Mouse (Mus musculus): Measurements from ENCODE around the gene Pacsin1. TPM values are rescaled to one million over a fixed set of nuclear protein-coding genes. Genes with fewer than 3 reads are reported as not detected.

Pacsin1 gene
- polyA plus RNA-seq, 2 experiments: 2.4 to 4.5 TPM

GRCm38 (mm10) chr17:27653253-27653959, 1.9 kb upstream of the Pacsin1 start:
- no peak overlapping the region for H3K27ac ChIP-seq (replicated peaks; ENCODE audit: low read depth, low read length)
- H3K4me1 ChIP-seq (ENCODE audit: control insufficient read depth, insufficient read depth, low read length): peaks cover 13% of the 10 kb centered on the region
- DNase-seq (ENCODE audit: low spot score): no peak
- H3K4me3 ChIP-seq (replicated peaks; ENCODE audit: low read length): no peak overlapping the region
- no peak for TF ChIP-seq POLR2A (IDR thresholded peaks at IDR 0.05; ENCODE audit: borderline replicate concordance, extremely low read depth, insufficient read depth, insufficient read length)
- peaks cover 18% of the 10 kb centered on the region; the same call in 1 of the 2 replicates for H3K27me3 ChIP-seq (ENCODE audit: control insufficient read depth, insufficient read depth, low read length)
- no peak overlapping the region for H3K9ac ChIP-seq (ENCODE audit: low read depth, low read length, severe bottlenecking)
- H3K4me2 ChIP-seq (replicated peaks; ENCODE audit: low read depth, low read length, severe bottlenecking): no peak overlapping the region
- 55% methylated on average over 10 of the region's 10 CpGs for WGBS
- H3K36me3 ChIP-seq (ENCODE audit: control insufficient read depth, insufficient read depth, low read length): no peaks in the 10 kb centered on the region
- no peak for ATAC-seq (ENCODE audit: low FRiP score, low read depth)
- no peaks in the 10 kb centered on the region for H3K9me3 ChIP-seq (ENCODE audit: control insufficient read depth, low read length)

- Histone ChIP-seq H3K4me1 (ENCODE audit: control insufficient read depth, insufficient read depth, low read length) (peaks cover 13% of the 10 kb centered on the region), H3K27me3 (ENCODE audit: control insufficient read depth, insufficient read depth, low read length) (peaks cover 18% of the 10 kb centered on the region; the same call in 1 of the 2 replicates), H3K4me2 (replicated peaks; ENCODE audit: low read depth, low read length, severe bottlenecking) (peak overlapping the region; percentile 73), H3K9ac (ENCODE audit: low read depth, low read length, severe bottlenecking) (peak overlapping the region; percentile 43), H3K4me3 (replicated peaks; ENCODE audit: low read length) (peak overlapping the region; percentile 39), H3K36me3 (ENCODE audit: control insufficient read depth, insufficient read depth, low read length) (no peaks in the 10 kb centered on the region), H3K9me3 (ENCODE audit: control insufficient read depth, low read length) (no peaks in the 10 kb centered on the region), H3K27ac (replicated peaks; ENCODE audit: low read depth, low read length) (no peak overlapping the region)
- DNase-seq (ENCODE audit: low spot score): no peak
- peak; percentile 31; the same call in 1 of the 2 replicates for ATAC-seq (ENCODE audit: low FRiP score, low read depth)
- TF ChIP-seq POLR2A (IDR thresholded peaks at IDR 0.05; ENCODE audit: borderline replicate concordance, extremely low read depth, insufficient read depth, insufficient read length): no peak
- 2% methylated on average over 14 of the region's 14 CpGs for WGBS
These were observed 696 bp downstream of the Pacsin1 start for GRCm38 (mm10) chr17:27656011-27656399.

GRCm38 (mm10) chr17:27656414-27656813, 1.1 kb downstream of the Pacsin1 start:
- peak overlapping the region; percentile 73; the same call in 1 of the 2 replicates for H3K4me2 ChIP-seq (replicated peaks; ENCODE audit: low read depth, low read length, severe bottlenecking)
- DNase-seq (ENCODE audit: low spot score) (no peak), ATAC-seq (ENCODE audit: low FRiP score, low read depth) (no peak)
- TF ChIP-seq POLR2A (IDR thresholded peaks at IDR 0.05; ENCODE audit: borderline replicate concordance, extremely low read depth, insufficient read depth, insufficient read length): no peak
- H3K4me1 ChIP-seq (ENCODE audit: control insufficient read depth, insufficient read depth, low read length): peaks cover 13% of the 10 kb centered on the region
- H3K36me3 ChIP-seq (ENCODE audit: control insufficient read depth, insufficient read depth, low read length): no peaks in the 10 kb centered on the region
- no peak overlapping the region for H3K27ac ChIP-seq (replicated peaks; ENCODE audit: low read depth, low read length)
- no peak overlapping the region for H3K9ac ChIP-seq (ENCODE audit: low read depth, low read length, severe bottlenecking)
- WGBS: 11% methylated on average over 5 of the region's 5 CpGs
- H3K27me3 ChIP-seq (ENCODE audit: control insufficient read depth, insufficient read depth, low read length): peaks cover 18% of the 10 kb centered on the region; the same call in 1 of the 2 replicates
- peak overlapping the region; percentile 39; the same call in 1 of the 2 replicates for H3K4me3 ChIP-seq (replicated peaks; ENCODE audit: low read length)
- H3K9me3 ChIP-seq (ENCODE audit: control insufficient read depth, low read length): no peaks in the 10 kb centered on the region

GRCm38 (mm10) chr17:27657123-27657522, 1.8 kb downstream of the Pacsin1 start:
- Histone ChIP-seq H3K27ac (replicated peaks; ENCODE audit: low read depth, low read length) (no peak overlapping the region), H3K9ac (ENCODE audit: low read depth, low read length, severe bottlenecking) (no peak overlapping the region), H3K4me1 (ENCODE audit: control insufficient read depth, insufficient read depth, low read length) (peaks cover 13% of the 10 kb centered on the region), H3K36me3 (ENCODE audit: control insufficient read depth, insufficient read depth, low read length) (no peaks in the 10 kb centered on the region), H3K4me3 (replicated peaks; ENCODE audit: low read length) (no peak overlapping the region), H3K27me3 (ENCODE audit: control insufficient read depth, insufficient read depth, low read length) (peaks cover 18% of the 10 kb centered on the region; the same call in 1 of the 2 replicates), H3K9me3 (ENCODE audit: control insufficient read depth, low read length) (no peaks in the 10 kb centered on the region), H3K4me2 (replicated peaks; ENCODE audit: low read depth, low read length, severe bottlenecking) (no peak overlapping the region)
- 72% methylated on average over 8 of the region's 8 CpGs for WGBS
- no peak for TF ChIP-seq POLR2A (IDR thresholded peaks at IDR 0.05; ENCODE audit: borderline replicate concordance, extremely low read depth, insufficient read depth, insufficient read length)
- ATAC-seq (ENCODE audit: low FRiP score, low read depth) (no peak), DNase-seq (ENCODE audit: low spot score) (no peak)

- TF ChIP-seq POLR2A (IDR thresholded peaks at IDR 0.05; ENCODE audit: borderline replicate concordance, extremely low read depth, insufficient read depth, insufficient read length): no peak
- no peak for DNase-seq (ENCODE audit: low spot score)
- Histone ChIP-seq H3K27ac (replicated peaks; ENCODE audit: low read depth, low read length) (no peak overlapping the region), H3K4me3 (replicated peaks; ENCODE audit: low read length) (no peak overlapping the region), H3K4me1 (ENCODE audit: control insufficient read depth, insufficient read depth, low read length) (peaks cover 13% of the 10 kb centered on the region), H3K9me3 (ENCODE audit: control insufficient read depth, low read length) (no peaks in the 10 kb centered on the region), H3K4me2 (replicated peaks; ENCODE audit: low read depth, low read length, severe bottlenecking) (no peak overlapping the region), H3K9ac (ENCODE audit: low read depth, low read length, severe bottlenecking) (no peak overlapping the region), H3K27me3 (ENCODE audit: control insufficient read depth, insufficient read depth, low read length) (peaks cover 18% of the 10 kb centered on the region; the same call in 1 of the 2 replicates), H3K36me3 (ENCODE audit: control insufficient read depth, insufficient read depth, low read length) (no peaks in the 10 kb centered on the region)
- WGBS: 64% methylated on average over 7 of the region's 7 CpGs
- no peak for ATAC-seq (ENCODE audit: low FRiP score, low read depth)
These were observed 3.5 kb downstream of the Pacsin1 start for GRCm38 (mm10) chr17:27658767-27659166.
